Mouse (Mus musculus): ENCODE data around the gene Gm19668. TPM values are rescaled to one million over a fixed set of nuclear protein-coding genes. Genes with fewer than 3 reads are reported as not detected.
"Not testable (repeated sequence)": the region's sequence is repeated elsewhere in the genome, so short reads cannot be mapped to it uniquely, and the experiment has no call there.

The Gm19668 gene
- not detected for polyA plus RNA-seq (2017; shearing (Covaris generic))

- no peak for ATAC-seq
Observed at GRCm38 (mm10) chr10:77798921-77799508, at the start of gene Gm19668. Gm19668 (minus strand) TSS chr10:77799133.

GRCm38 (mm10) chr10:77847538-77847937, 48.6 kb upstream of the Gm19668 start:
- no peak for ATAC-seq

DNA sequence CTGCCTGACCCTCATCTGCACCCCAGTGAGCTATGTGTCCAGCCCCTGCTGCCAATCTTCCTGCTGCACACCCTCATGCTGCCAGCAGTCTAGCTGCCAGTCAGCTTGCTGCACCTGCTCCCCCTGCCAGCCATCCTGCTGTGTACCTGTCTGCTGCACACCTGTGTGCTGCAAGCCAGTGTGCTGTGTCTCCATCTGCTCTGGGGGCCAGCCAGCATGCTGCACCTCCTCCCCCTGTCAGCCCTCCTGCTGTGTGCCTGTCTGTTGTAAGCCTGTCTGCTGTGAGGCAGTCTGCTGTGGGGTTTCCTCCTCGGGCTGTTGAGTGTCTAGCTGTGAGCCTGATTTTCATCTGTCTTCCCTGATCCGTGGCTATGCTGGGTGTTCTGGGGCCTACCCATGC, 48.0 kb upstream of the Gm19668 start:
- no peak for ATAC-seq

GRCm38 (mm10) chr10:77846503-77846902, 47.6 kb upstream of the Gm19668 start, which contains the start of gene Gm36176:
Gm36176 (plus strand) TSS chr10:77846803.
- ATAC-seq: no peak

DNA sequence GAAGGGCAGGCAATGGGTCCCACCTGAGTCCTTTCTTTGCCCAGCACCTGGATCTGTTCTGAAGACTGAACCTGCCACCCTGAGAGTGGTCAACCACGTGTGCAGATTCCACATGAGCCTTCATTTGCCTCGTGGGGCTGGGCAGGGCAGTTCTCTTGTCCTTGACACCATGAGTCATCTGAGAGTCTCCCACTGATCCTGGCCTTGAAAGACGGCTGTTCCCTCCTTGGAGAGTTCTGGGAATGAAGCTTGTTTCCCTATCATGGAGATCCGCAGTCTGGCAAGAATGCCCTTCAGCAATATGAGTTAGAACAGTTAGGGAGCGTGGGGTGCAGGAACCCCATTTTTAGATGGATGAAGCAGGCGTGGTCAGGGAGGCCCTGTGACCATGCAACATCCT, 40.1 kb upstream of the Gm19668 start:
- no peak for ATAC-seq

DNA sequence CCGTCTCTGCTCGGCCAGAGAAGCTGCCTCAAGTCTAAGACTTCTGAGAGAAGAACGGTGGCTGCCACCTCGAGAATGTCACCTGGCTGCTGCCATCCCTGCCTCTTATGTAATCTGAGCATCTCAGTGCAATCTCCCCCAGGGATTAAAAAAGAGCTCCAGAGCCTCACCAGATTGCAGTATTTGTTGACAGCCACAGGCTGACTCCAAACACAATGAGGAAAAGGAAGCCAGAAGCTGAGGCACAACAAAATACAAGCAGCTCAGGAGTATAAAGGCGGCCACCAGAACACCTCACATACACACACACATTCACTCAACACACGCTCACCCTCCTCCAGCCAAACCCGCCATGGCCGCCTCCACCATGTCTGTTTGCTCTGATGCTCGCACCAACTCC, 36.7 kb upstream of the Gm19668 start, which contains the start of gene Krtap10-10:
Krtap10-10 (plus strand) TSS at position 301 of the 400 bp plus-strand sequence.
- ATAC-seq: no peak

DNA sequence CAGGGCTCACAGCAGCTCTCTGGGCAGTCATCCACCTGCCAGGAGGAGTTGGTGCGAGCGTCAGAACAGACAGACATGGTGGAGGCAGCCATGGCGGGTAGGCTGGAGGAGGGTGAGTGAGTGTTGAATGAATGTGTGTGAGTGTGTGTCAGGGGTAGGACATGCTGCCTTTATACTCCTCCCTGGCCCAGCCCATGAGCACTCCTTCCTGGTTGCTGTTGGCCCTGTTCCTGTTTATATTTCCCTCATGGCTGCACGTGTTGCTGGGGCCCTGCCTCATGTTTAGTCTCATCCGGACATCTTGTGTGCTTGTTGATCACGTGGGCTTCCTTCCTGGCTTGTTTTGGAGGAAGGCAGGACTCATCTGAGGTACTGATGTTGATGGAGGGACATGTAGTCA, 28.0 kb upstream of the Gm19668 start, which contains the start of gene Krtap10-4:
Krtap10-4 (minus strand) TSS at position 145 of the 400 bp plus-strand sequence.
- no peak for ATAC-seq

- ATAC-seq: no peak
Observed at GRCm38 (mm10) chr10:77819203-77819602, 20.3 kb upstream of the Gm19668 start.

DNA sequence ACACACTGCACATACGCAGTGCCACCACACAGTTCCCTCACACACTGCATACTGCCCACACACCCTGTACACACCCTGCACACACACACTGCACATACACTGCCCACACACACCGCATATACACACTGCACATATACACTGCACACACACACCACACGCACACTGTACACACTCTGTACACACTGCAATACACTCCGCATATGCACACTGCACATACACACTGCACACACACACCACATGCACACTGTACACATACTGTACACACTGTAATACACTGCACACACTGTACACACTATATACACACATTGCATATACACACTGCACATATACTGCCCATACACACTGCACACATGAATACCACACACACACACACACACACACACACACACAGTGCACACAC, 19.6 kb upstream of the Gm19668 start:
- ATAC-seq: no peak

DNA sequence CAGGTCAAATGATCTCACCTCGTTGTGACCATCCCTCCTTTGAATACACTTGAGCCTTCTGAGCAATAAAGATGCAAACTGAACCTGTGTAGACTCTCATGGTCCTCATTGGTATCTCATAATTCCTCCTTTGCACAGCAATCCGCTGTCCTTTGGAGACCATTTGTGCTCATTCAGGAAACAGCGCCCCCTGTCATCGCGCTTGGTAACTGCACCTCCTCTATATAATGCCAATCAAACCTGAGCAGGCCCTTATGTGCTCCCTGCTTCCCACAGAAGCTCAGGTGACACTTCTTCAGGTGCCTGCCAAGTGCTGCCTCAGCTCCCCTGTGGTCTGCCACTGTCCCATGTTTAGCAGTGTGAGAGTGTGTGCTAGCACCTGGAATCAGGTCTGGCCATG, 16.6 kb upstream of the Gm19668 start:
- ATAC-seq: no peak

DNA sequence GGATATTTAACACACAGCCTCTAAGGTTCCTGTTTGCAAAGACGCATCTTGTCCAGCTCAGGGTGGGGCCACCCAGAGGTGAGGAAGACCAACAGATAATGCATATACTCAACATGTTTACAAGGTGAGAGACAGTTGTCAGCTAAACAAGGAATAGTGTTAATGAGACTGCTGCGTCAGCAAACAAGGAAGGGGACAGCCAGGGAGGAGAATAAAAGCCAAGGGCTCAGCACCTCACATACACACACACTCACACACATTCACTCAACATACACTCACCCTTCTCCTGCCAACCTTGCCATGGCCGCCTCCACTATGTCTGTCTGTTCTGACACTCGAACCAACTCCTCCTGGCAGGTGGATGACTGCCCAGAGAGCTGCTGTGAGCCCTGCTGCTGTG, 15.4 kb upstream of the Gm19668 start, which contains the start of gene Gm2696:
Gm2696 (plus strand) TSS at position 301 of the 400 bp plus-strand sequence.
- ATAC-seq: no peak

- ATAC-seq: no peak
Observed at GRCm38 (mm10) chr10:77811743-77812142, 12.8 kb upstream of the Gm19668 start, which contains the start of gene Gm9507. Gm9507 (minus strand) TSS chr10:77811843.

DNA sequence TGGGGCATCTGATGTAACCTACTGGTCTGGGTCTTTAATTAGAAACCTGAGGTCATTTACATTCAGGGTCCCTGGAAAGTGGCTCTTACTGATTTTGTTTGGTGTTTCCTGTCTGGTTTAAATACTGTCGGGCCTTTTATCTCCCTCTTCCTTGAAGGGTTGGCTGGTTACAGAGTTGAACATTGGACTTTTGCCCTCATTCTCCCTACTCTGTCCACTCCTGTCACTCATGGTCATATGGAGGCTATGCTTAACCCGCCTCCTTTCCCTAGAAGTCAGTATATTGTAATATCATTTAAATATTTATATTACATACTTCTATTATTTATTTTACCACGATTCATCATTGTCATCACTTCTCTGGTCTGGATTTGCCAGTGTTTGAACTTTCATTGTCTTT, 5.2 kb upstream of the Gm19668 start:
- no peak for ATAC-seq

GRCm38 (mm10) chr10:77798164-77798920, 591 bp downstream of the Gm19668 start:
- not testable (repeated sequence) for ATAC-seq

GRCm38 (mm10) chr10:77797677-77798076, 1.3 kb downstream of the Gm19668 start:
- ATAC-seq: no peak

GRCm38 (mm10) chr10:77794976-77795375, 4.0 kb downstream of the Gm19668 start, which contains the start of gene Gm9639:
Gm9639 (minus strand) TSS chr10:77795076.
- ATAC-seq: no peak

GRCm38 (mm10) chr10:77788621-77789020, 10.3 kb downstream of the Gm19668 start:
- ATAC-seq: no peak

- ATAC-seq: not testable (repeated sequence)
Observed at GRCm38 (mm10) chr10:77787876-77788275, 11.1 kb downstream of the Gm19668 start, which contains the start of gene Gm7137. Gm7137 (minus strand) TSS chr10:77788200.

DNA sequence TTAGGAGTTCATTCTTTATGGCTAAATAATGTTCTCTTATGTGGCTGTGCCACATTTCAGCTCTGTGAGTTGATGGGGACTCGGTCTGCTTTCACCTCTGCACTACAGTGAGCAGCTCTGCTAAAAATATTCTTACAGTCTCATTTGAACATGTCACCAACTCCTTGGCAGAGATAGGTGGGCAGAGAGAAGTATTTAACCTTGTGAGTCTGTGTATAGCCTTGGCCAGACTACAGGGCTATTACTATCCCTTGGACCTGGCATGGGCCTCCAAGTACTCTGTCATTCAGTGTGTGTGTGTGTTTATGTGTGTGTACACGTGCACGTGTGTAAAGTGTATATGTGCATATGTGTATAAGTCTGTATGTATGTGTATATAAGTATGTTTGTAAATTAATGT, 15.5 kb downstream of the Gm19668 start:
- ATAC-seq: not testable (repeated sequence)

DNA sequence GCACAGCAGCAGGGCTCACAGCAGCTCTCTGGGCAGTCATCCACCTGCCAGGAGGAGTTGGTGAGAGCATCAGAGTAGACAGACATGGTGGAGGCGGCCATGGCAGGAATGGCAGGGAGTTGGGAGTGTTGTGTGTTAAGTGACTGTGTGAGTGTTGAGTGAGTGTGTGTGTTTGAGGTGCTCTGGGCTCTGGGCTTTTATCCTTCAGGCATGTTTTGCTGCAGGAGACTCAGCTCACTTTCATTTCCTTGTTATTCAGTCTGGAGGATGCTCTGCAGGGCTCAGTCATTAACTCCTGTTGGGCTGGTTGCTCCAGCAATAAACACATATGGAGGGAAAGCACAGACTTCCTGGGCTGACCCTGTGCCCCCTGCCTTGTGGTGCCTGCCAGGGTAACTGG, 16.5 kb downstream of the Gm19668 start, which contains the start of gene Gm3250:
Gm3250 (minus strand) TSS at position 101 of the 400 bp plus-strand sequence.
- ATAC-seq: not testable (repeated sequence)

- not testable (repeated sequence) for ATAC-seq
Observed at GRCm38 (mm10) chr10:77776844-77777243, 22.1 kb downstream of the Gm19668 start, which contains the start of gene Gm7138. Gm7138 (minus strand) TSS chr10:77776944.

GRCm38 (mm10) chr10:77772142-77772541, 26.8 kb downstream of the Gm19668 start:
- ATAC-seq: not testable (repeated sequence)

DNA sequence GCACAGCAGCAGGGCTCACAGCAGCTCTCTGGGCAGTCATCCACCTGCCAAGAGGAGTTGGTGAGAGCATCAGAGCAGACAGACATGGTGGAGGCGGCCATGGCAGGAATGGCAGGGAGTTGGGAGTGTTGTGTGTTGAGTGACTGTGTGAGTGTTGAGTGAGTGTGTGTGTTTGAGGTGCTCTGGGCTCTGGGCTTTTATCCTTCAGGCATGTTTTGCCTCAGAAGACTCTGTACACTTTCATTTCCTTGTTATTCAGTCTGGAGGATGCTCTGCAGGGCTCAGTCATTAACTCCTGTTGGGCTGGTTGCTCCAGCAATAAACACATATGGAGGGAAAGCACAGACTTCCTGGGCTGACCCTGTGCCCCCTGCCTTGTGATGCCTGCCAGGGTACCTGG, 27.7 kb downstream of the Gm19668 start, which contains the start of gene Gm3238:
Gm3238 (minus strand) TSS at position 101 of the 400 bp plus-strand sequence.
- ATAC-seq: not testable (repeated sequence)

Data from CD4-positive, CD25-positive, alpha-beta regulatory T cell, adult 4 months (primary cell).